Mouse (Mus musculus) hindbrain, postnatal 0 days (tissue): ENCODE data around the gene Ptgdr2. TPM values are rescaled to one million over a fixed set of nuclear protein-coding genes. Genes with fewer than 3 reads are reported as not detected.

Experiments used
- ATAC-seq: fragments of 200-750 bp; cut with Nextera tagmentation; 2 replicates; pipeline ENCODE4 v1.8.0; 2017; ENCODE audit warnings: mild to moderate bottlenecking, moderate TSS enrichment, moderate library complexity
- DNase-seq: peaks from one replicate; pipeline ENCODE4 v3.0.0-alpha.2; 2015; ENCODE audit warnings: low spot score
- H3K27ac ChIP-seq: fragments of 300-500 bp; sonication (generic); 2 replicates; pipeline ENCODE4 v1.5.1; 2014; ENCODE audit warnings: mild to moderate bottlenecking
- H3K27me3 ChIP-seq: fragments of 300-500 bp; sonication (generic); 2 replicates; pipeline ENCODE4 v1.6.1; 2014; ENCODE audit warnings: low read length, mixed read lengths; ENCODE audit not compliant: insufficient read depth
- H3K36me3 ChIP-seq: fragments of 300-500 bp; sonication (generic); 2 replicates; pipeline ENCODE4 v1.6.1; 2014; ENCODE audit warnings: low read length, mixed read lengths; ENCODE audit not compliant: insufficient read depth
- H3K4me1 ChIP-seq: fragments of 300-500 bp; sonication (generic); 2 replicates; pipeline ENCODE4 v1.6.1; 2014; ENCODE audit warnings: antibody characterized with exemption, low read length, mixed read lengths; ENCODE audit not compliant: insufficient read depth
- H3K4me2 ChIP-seq: fragments of 300-500 bp; sonication (generic); 2 replicates; pipeline ENCODE4 v1.6.1; 2014; ENCODE audit warnings: low read depth, mild to moderate bottlenecking, low read length, moderate library complexity, mixed read lengths
- H3K4me3 ChIP-seq: fragments of 300-500 bp; sonication (generic); 2 replicates; pipeline ENCODE4 v1.5.1; 2014; ENCODE audit warnings: low read length
- H3K9ac ChIP-seq: fragments of 300-500 bp; sonication (generic); replicated peaks from 2 replicates; pipeline ENCODE4 v1.6.1; 2014; ENCODE audit warnings: mild to moderate bottlenecking, low read length, moderate library complexity, mixed read lengths
- H3K9me3 ChIP-seq: fragments of 300-500 bp; sonication (generic); 2 replicates; pipeline ENCODE4 v1.6.1; 2016; ENCODE audit warnings: low read length, mixed read lengths
- CTCF ChIP-seq: IDR thresholded peaks from 2 replicates; pipeline ENCODE4 v1.5.1; 2016; ENCODE audit warnings: antibody characterized with exemption, control low read depth, low read depth
- WGBS: fragments of 180-500 bp; shearing (Covaris S2); extraction: QIAGEN DNeasy Blood & Tissue Kit; methylation state at CpG from one replicate; pipeline ENCODE4 v1.1.7; 2014; 5-methylcytosine and 5-hydroxymethylcytosine counted together
- polyA plus RNA-seq: library from polyadenylated mRNA; unstranded; fragments of >200 nt; fragmentation: Nextera tagmentation; extraction: Ambion mirVana; gene quantifications from 2 replicates; pipeline ENCODE4 v1.2.1, GENCODE M21; 2015
- total RNA-seq: library from RNA; depleted of rRNA; stranded (reverse); fragments of >200 nt; gene quantifications from 2 replicates; pipeline ENCODE4 v1.2.3, GENCODE M21; 2014; rRNA removed

Gene Ptgdr2
- total RNA-seq (0.47 and 1.1 TPM in 2 replicates), polyA plus RNA-seq (0.11 and 0.16 TPM in 2 replicates)

- H3K36me3 ChIP-seq = peaks cover 4% of the 10 kb centered on the region; the same call in 1 of the 2 replicates
- H3K4me3 ChIP-seq = no peak within 1 kb of the TSS
- no peak for DNase-seq
- WGBS = 54% methylated on average over 5 of the region's 5 CpGs
- no peak within 1 kb of the TSS for H3K9ac ChIP-seq
- no peak for TF ChIP-seq CTCF
- ATAC-seq = no peak
- H3K4me2 ChIP-seq = no peak within 1 kb of the TSS
- no peaks in the 10 kb centered on the region for H3K27me3 ChIP-seq
- H3K4me1 ChIP-seq = peaks cover 8% of the 10 kb centered on the region
- H3K9me3 ChIP-seq = no peaks in the 10 kb centered on the region
- H3K27ac ChIP-seq = no peak within 1 kb of the TSS
These were observed at the start of gene Ptgdr2 for GRCm38 (mm10) chr19:10937110-10937563. Gene Ptgdr2 (plus strand): TSS chr19:10937160.

- 87% methylated on average over 3 of the region's 3 CpGs for WGBS
These were observed 44.8 kb upstream of the Ptgdr2 start for GRCm38 (mm10) chr19:10892201-10892600.

GRCm38 (mm10) chr19:10895016-10895528, 41.9 kb upstream of the Ptgdr2 start, which contains the start of gene Prpf19:
Gene Prpf19 (plus strand): TSS chr19:10895231.
- H3K4me3 ChIP-seq = peak within 1 kb of the TSS; percentile 85
- no peaks in the 10 kb centered on the region for H3K9me3 ChIP-seq
- peaks cover 13% of the 10 kb centered on the region; the same call in 1 of the 2 replicates for H3K4me1 ChIP-seq
- WGBS = under 1% methylated on average over 43 of the region's 43 CpGs
- peak; percentile 99 for DNase-seq
- no peaks in the 10 kb centered on the region for H3K27me3 ChIP-seq
- H3K36me3 ChIP-seq = peaks cover 23% of the 10 kb centered on the region
- peak within 1 kb of the TSS; percentile 94 for H3K9ac ChIP-seq
- ATAC-seq = peak; percentile 96
- peak; percentile 38 for TF ChIP-seq CTCF
- H3K4me2 ChIP-seq = peak within 1 kb of the TSS; percentile 90
- peak within 1 kb of the TSS; percentile 96 for H3K27ac ChIP-seq

More at GRCm38 (mm10) chr19:10892201-10892600, 44.8 kb upstream of the Ptgdr2 start:
- Histone ChIP-seq H3K4me2 (no peak overlapping the region), H3K4me3 (no peak overlapping the region), H3K4me1 (peaks cover 12% of the 10 kb centered on the region; the same call in 1 of the 2 replicates), H3K27me3 (no peaks in the 10 kb centered on the region), H3K9me3 (no peaks in the 10 kb centered on the region), H3K36me3 (no peaks in the 10 kb centered on the region), H3K27ac (no peak overlapping the region), H3K9ac (no peak overlapping the region)
- ATAC-seq = no peak
- no peak for DNase-seq
- no peak for TF ChIP-seq CTCF

- TF ChIP-seq CTCF = no peak
- H3K27ac ChIP-seq = peak overlapping the region; percentile 96
- no peaks in the 10 kb centered on the region for H3K27me3 ChIP-seq
- peaks cover 29% of the 10 kb centered on the region for H3K36me3 ChIP-seq
- peaks cover 13% of the 10 kb centered on the region; the same call in 1 of the 2 replicates for H3K4me1 ChIP-seq
- ATAC-seq (peak; percentile 6; the same call in 1 of the 2 replicates), DNase-seq (no peak)
- H3K4me3 ChIP-seq = peak overlapping the region; percentile 85
- H3K9ac ChIP-seq = peak overlapping the region; percentile 94
- 1% methylated on average over 16 of the region's 16 CpGs for WGBS
- peak overlapping the region; percentile 90 for H3K4me2 ChIP-seq
- H3K9me3 ChIP-seq = no peaks in the 10 kb centered on the region
These were observed 41.3 kb upstream of the Ptgdr2 start for GRCm38 (mm10) chr19:10895708-10896107.

GRCm38 (mm10) chr19:10896849-10897248, 40.1 kb upstream of the Ptgdr2 start:
- Histone ChIP-seq H3K4me1 (peaks cover 13% of the 10 kb centered on the region; the same call in 1 of the 2 replicates), H3K9me3 (no peaks in the 10 kb centered on the region), H3K4me2 (peak overlapping the region; percentile 90), H3K4me3 (no peak overlapping the region; the same call in 1 of the 2 replicates), H3K27ac (no peak overlapping the region), H3K27me3 (no peaks in the 10 kb centered on the region), H3K36me3 (peaks cover 41% of the 10 kb centered on the region), H3K9ac (peak overlapping the region; percentile 94)
- ATAC-seq (no peak), DNase-seq (no peak)
- 82% methylated on average over 7 of the region's 7 CpGs for WGBS
- no peak for TF ChIP-seq CTCF

GRCm38 (mm10) chr19:10897491-10897890, 39.5 kb upstream of the Ptgdr2 start:
- no peak for TF ChIP-seq CTCF
- H3K36me3 ChIP-seq = peaks cover 47% of the 10 kb centered on the region
- peaks cover 13% of the 10 kb centered on the region; the same call in 1 of the 2 replicates for H3K4me1 ChIP-seq
- H3K9ac ChIP-seq = no peak overlapping the region
- ATAC-seq = no peak
- DNase-seq = no peak
- H3K9me3 ChIP-seq = no peaks in the 10 kb centered on the region
- H3K4me3 ChIP-seq = no peak overlapping the region
- H3K27ac ChIP-seq = no peak overlapping the region
- H3K4me2 ChIP-seq = no peak overlapping the region
- WGBS = 87% methylated on average over 8 of the region's 8 CpGs
- no peaks in the 10 kb centered on the region for H3K27me3 ChIP-seq

GRCm38 (mm10) chr19:10900315-10900714, 36.6 kb upstream of the Ptgdr2 start:
- WGBS = 50% methylated on average over 6 of the region's 6 CpGs
- Histone ChIP-seq H3K4me1 (peaks cover 13% of the 10 kb centered on the region; the same call in 1 of the 2 replicates), H3K36me3 (peaks cover 73% of the 10 kb centered on the region), H3K9me3 (no peaks in the 10 kb centered on the region), H3K9ac (no peak overlapping the region), H3K4me3 (no peak overlapping the region), H3K27ac (no peak overlapping the region), H3K27me3 (no peaks in the 10 kb centered on the region), H3K4me2 (no peak overlapping the region)
- no peak for TF ChIP-seq CTCF
- ATAC-seq = peak; percentile 16; the same call in 1 of the 2 replicates
- peak; percentile 44 for DNase-seq
